Mouse (Mus musculus): ENCODE results near the gene Tlr9.

Tlr9 gene

GRCm38 (mm10) chr9:106203990-106204851 is 18.2 kb upstream of the Tlr9 start:
- peak; percentile 96 for DNase-seq

- DNase-seq: peak; percentile 93
Observed at GRCm38 (mm10) chr9:106205713-106206290, 16.6 kb upstream of the Tlr9 start.

- peak; percentile 98 for DNase-seq
Observed at GRCm38 (mm10) chr9:106206515-106206914, 15.9 kb upstream of the Tlr9 start.

- peak; percentile 96 for DNase-seq
Observed at GRCm38 (mm10) chr9:106208181-106208580, 14.2 kb upstream of the Tlr9 start.

- peak; percentile 97 for DNase-seq
Observed at GRCm38 (mm10) chr9:106209954-106210353, 12.4 kb upstream of the Tlr9 start.

GRCm38 (mm10) chr9:106210853-106211609 is 11.4 kb upstream of the Tlr9 start:
- DNase-seq: no peak

GRCm38 (mm10) chr9:106211680-106212593 is 10.5 kb upstream of the Tlr9 start:
- DNase-seq: peak; percentile 98

- DNase-seq: no peak
Observed at GRCm38 (mm10) chr9:106212594-106212981, 9.8 kb upstream of the Tlr9 start.

GRCm38 (mm10) chr9:106215341-106216125 is 6.9 kb upstream of the Tlr9 start:
- DNase-seq: no peak

GRCm38 (mm10) chr9:106216971-106217370 is 5.4 kb upstream of the Tlr9 start:
- no peak for DNase-seq

- no peak for DNase-seq
Observed at GRCm38 (mm10) chr9:106220894-106221523, 1.4 kb upstream of the Tlr9 start.

GRCm38 (mm10) chr9:106222994-106223393 is 596 bp downstream of the Tlr9 start:
- DNase-seq: peak; percentile 94

GRCm38 (mm10) chr9:106225469-106226150 is 3.2 kb downstream of the Tlr9 start:
- DNase-seq: peak; percentile 93

GRCm38 (mm10) chr9:106226151-106226682 is 3.8 kb downstream of the Tlr9 start:
- DNase-seq: peak; percentile 96

GRCm38 (mm10) chr9:106227790-106228429 is 5.5 kb downstream of the Tlr9 start:
- DNase-seq: no peak

- peak; percentile 92 for DNase-seq
Observed at GRCm38 (mm10) chr9:106230051-106230733, 7.8 kb downstream of the Tlr9 start.

GRCm38 (mm10) chr9:106230734-106231106 is 8.3 kb downstream of the Tlr9 start:
- no peak for DNase-seq

GRCm38 (mm10) chr9:106231220-106231619 is 8.8 kb downstream of the Tlr9 start:
- no peak for DNase-seq

GRCm38 (mm10) chr9:106231816-106232215 is 9.4 kb downstream of the Tlr9 start:
- no peak for DNase-seq
